Mouse (Mus musculus): ENCODE data around the gene Gm14685.
"Not testable (repeated sequence)": the region's sequence is repeated elsewhere in the genome, so short reads cannot be mapped to it uniquely, and the experiment has no call there.

Gene Gm14685

GRCm38 (mm10) chrX:73116747-73117146 is at the start of gene Gm14685:
TSS of gene Gm14685 (plus strand) at chrX:73117047.
- not testable (repeated sequence) for DNase-seq (ENCODE audit: low read depth, low spot score)

GRCm38 (mm10) chrX:73082267-73083055 is 34.4 kb upstream of the Gm14685 start, which contains the start of gene Xlr4a:
TSS of gene Xlr4a (minus strand) at chrX:73082478.
- DNase-seq (ENCODE audit: low read depth, low spot score), result not testable (repeated sequence)

- peak; percentile 0 for DNase-seq (ENCODE audit: low read depth, low spot score)
Measured at GRCm38 (mm10) chrX:73096941-73097508, 19.8 kb upstream of the Gm14685 start, which contains the start of gene Xlr3a. TSS of gene Xlr3a (minus strand) at chrX:73097095.

- DNase-seq (ENCODE audit: low read depth, low spot score), result not testable (repeated sequence)
Measured at GRCm38 (mm10) chrX:73122859-73123829, 6.3 kb downstream of the Gm14685 start.

- DNase-seq (ENCODE audit: low read depth, low spot score), result not testable (repeated sequence)
Measured at GRCm38 (mm10) chrX:73143218-73143618, 26.4 kb downstream of the Gm14685 start.

- DNase-seq (ENCODE audit: low read depth, low spot score), result not testable (repeated sequence)
Measured at GRCm38 (mm10) chrX:73148496-73148895, 31.6 kb downstream of the Gm14685 start, which contains the start of gene Xlr5b. TSS of gene Xlr5b (plus strand) at chrX:73148796.

- not testable (repeated sequence) for DNase-seq (ENCODE audit: low read depth, low spot score)
Measured at GRCm38 (mm10) chrX:73149350-73149749, 32.5 kb downstream of the Gm14685 start, which contains the start of gene DXBay18. TSS of gene DXBay18 (minus strand) at chrX:73149450.

GRCm38 (mm10) chrX:73176889-73177288 is 60.0 kb downstream of the Gm14685 start, which contains the start of gene Spin2d:
TSS of gene Spin2d (minus strand) at chrX:73176989.
- DNase-seq (ENCODE audit: low read depth, low spot score), result not testable (repeated sequence)
